Mouse (Mus musculus) thymus, postnatal 36 days (tissue): ENCODE measurements around the gene Slit1.
A peak's percentile ranks its signal among the peaks of the same experiment; 100 is the strongest.

Experiments used
- DNase-seq, 2 experiments: peaks; one replicate each; pipeline ENCODE4 v3.0.0; 2022; ENCODE audit warnings: mixed read lengths in 2 of 2

The Slit1 gene

DNA sequence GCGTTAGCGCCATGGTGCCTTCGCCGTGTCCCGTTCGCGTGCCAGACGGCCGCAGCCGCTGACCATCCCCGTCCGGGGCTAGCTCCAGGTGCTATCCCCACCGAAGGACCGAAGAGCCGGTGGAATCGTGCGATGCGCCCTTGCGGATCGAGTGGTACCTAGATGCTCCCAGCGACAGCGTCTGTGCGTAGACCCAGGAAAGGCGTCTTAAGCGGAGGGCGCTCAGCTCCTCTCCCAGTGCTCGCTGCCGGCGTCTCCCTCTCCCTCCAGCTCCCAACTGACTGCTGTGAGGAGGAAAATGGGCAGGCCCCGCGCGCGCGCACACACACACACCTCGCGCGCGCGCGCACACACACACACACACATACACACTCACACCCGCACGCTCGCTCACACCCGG lies at the start of gene Slit1:
TSS of gene Slit1 (minus strand) at position 270 of the 400 bp plus-strand sequence.
- DNase-seq, result no peak

DNA sequence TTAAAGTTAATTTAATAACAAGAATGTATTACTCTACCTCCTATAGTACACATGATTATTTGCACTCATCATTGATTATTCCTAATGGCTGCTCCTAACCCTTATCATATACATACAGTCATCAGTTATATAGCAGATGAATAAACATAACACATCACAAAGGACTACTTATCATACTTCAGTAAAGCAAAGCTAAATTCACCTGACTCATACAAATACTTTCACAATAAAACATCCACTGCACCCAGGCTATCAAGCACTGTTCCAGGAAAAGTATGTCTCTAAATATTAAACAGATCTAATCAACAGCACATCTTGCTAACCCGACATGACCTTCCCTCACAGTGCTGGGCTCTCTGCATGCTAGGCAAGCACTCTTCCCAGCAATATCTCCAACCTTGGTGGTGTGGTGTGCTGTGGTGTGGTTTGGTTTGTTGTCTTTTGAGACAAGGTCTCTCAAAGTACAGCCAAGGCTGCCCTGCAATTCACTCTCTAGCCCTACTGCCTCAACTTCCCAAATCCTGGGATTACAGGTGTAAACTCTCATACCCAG lies 49.5 kb upstream of the Slit1 start:
- DNase-seq, result no peak

- no peak for DNase-seq
Observed at GRCm38 (mm10) chr19:41791384-41791783, 47.9 kb upstream of the Slit1 start.

DNA sequence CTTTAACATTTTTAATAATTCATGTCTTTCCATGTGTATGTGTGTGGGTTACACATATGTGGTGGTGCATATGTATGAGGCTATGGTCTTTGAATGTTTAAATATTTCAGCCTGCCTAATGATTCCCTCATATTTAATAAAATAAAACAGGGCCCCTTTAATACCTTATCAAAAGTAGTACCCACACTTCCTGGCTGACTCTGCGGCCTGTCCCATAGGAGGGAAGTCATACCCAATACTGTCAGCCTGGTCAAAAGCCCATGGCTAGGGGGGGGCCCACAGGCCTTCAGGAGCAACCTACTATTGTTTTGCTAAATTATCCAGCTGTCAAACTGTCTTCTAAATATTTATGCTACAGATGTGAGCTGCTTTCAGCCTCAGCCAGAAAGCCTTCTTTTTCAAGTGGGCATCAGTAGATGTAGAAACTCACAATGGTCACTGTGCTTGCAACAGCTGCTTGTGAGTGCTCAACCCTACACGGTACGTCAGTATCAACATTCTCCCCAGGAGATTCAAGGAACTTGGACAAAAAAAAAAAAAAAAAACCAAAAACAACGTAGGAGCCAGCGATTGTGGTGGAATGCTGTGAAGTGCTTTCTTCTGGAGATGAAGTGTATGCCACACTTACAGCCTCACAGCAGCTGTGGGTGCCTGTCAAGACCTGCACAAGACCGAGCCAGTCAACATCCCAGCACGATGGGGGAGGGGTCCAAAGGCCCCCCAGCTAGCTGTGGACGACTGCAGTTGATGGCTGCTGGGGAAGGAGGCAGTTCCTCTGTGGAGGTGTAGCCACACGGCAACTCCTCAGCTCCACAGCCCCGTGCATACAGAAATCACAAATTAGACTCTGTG lies 45.9 kb upstream of the Slit1 start:
- no peak for DNase-seq

DNA sequence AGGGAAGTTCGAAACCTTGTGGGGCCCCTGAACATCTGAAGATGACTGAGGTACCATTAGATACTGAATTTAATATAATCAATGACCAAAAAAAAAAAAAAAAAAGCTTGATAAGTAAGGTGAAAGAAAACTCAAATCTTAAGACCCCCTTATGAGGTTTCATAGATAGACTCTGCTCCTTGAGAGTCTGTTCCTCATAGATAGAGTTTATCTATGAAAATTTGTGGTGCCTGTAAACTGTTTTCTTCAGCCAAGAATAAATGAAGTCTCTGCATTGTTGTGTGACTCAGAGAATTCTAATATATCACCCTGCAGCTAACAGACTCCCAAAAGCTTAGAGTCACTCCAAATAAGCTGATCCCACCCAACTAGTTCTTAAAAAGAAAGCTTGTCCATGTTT lies 43.4 kb upstream of the Slit1 start:
- no peak for DNase-seq

- no peak for DNase-seq
Observed at GRCm38 (mm10) chr19:41777514-41777913, 34.0 kb upstream of the Slit1 start.

GRCm38 (mm10) chr19:41768711-41769110 lies 25.2 kb upstream of the Slit1 start:
- peak; percentile 63 to 76 for DNase-seq

DNA sequence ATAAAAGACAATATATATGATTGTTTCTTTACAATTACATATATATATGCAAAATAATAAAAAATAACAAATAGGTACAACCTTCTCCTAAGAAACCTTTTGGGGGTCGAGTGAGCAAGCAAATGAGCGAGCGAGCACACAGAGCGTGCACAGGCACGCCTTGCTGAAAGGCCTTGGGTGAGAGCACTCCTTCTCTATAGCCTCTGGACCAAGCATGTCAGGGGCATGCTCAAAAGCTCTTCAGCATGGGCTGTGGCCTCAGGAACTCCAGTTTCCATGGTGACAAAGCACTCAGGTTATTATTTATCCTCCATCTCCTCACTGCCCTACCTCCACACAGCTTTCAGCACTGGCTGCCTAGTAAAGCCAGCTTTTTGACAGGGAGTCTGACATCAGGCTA lies 23.2 kb upstream of the Slit1 start:
- no peak for DNase-seq

GRCm38 (mm10) chr19:41763870-41764660 lies 20.6 kb upstream of the Slit1 start:
- DNase-seq, result peak; percentile 80 to 86

DNA sequence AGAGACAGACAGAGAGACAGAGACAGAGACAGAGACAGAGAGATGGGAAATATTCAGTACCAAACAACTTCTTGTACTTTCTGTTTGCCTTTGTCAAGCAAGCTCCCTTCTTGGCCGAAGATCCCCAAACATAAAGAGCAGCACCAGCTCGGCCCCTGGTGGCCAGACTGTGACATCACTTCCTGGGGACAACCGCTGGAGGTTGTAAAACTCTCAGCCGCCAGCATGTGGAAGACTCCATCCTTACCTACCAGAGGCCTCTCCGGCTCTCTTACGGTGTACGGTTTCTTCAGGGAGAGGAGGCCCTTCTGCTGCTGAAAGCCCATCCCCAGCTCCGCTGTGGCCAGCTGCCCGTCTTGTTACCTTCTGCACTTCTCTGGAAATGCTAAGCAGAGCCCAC lies 18.1 kb upstream of the Slit1 start:
- no peak for DNase-seq

- DNase-seq, result no peak
Observed at GRCm38 (mm10) chr19:41759765-41760164, 16.3 kb upstream of the Slit1 start.

GRCm38 (mm10) chr19:41759270-41759669 lies 15.8 kb upstream of the Slit1 start:
- DNase-seq, result no peak

DNA sequence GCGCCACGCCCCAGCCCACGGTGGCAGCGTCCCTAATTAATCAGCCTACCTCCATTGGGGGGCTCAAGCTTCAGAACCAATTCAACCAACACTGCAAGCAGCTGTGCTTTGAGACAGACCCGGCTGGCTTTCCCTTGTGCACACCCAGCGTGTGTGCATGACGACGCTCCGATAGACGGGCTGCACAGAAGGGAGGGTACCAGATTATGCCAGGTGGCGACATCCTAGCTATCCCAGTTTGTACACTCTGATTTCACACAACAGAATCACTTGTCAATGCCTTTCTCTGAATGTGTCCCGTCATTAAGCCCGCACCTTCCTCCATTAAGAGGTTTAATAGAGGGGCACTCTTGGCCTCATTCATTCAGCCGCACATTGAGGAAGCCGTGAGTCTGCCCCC lies 11.3 kb upstream of the Slit1 start:
- DNase-seq, result no peak

DNA sequence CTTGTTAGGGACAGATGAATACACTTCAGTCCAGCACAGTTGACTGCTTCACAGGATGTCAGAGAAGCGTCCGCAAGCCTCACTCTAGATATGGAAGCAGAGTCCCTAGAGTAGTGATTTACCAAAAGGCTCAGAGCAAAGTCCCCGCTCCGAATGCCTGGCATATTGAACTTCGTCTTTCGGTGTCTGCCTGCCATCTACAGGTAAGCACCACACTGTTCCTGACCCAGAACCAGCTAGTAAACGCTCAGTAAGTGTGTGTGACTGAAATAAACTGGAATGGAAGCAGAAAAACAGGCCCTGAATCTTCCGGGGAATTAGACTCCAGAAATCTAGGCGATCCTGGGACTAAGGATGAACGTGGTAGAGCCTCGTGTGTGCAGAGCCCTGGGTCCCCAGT lies 8.4 kb upstream of the Slit1 start:
- no peak for DNase-seq

GRCm38 (mm10) chr19:41747436-41747835 lies 4.0 kb upstream of the Slit1 start:
- no peak for DNase-seq

GRCm38 (mm10) chr19:41745941-41746557 lies 2.6 kb upstream of the Slit1 start:
- no peak for DNase-seq

- no peak for DNase-seq
Observed at GRCm38 (mm10) chr19:41738896-41739295, 4.6 kb downstream of the Slit1 start.

- DNase-seq, result no peak
Observed at GRCm38 (mm10) chr19:41738429-41738805, 5.0 kb downstream of the Slit1 start.

DNA sequence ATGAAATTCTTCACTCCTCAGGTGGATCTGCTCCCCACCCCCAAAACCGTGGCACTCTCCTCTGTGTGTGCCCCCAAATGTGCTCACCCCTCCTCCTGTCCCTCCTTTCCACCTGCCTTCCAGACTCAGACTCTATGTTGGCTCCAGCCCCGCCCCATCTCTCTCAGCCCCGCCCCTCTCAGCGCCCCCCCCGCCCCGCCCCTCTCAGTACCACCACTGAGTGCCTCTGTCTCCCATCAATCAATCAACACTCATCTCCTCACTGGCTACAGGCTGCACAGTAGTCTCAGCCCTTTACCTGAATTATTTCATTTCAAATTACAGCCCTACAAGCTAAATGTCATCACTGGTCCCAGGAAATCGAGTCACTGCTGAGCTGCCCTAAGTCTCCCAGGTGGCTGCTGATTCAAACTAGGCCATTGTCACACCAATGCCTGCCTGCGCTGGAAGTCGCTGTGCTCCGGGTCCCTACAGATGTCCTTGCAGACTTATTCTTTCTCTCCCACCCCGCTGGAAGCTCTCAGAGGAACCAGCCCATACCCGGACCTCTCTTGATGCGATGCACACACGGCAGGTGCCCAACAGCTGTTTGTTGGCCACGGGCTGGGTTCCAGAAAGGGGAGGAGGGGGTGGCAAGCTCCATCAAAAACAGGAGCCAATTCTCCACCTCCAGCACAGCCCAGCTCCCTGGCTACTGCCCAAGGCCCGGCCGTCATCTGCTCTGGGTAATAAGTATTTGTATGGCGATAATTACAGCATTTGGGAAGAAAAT lies 5.6 kb downstream of the Slit1 start:
- DNase-seq, result no peak

GRCm38 (mm10) chr19:41734685-41735084 lies 8.8 kb downstream of the Slit1 start:
- no peak for DNase-seq

GRCm38 (mm10) chr19:41725491-41725890 lies 18.0 kb downstream of the Slit1 start:
- no peak for DNase-seq

- peak; percentile 37 to 64 for DNase-seq
Observed at GRCm38 (mm10) chr19:41724831-41725470, 18.5 kb downstream of the Slit1 start.
